Mouse (Mus musculus): ENCODE data around the gene Pip4k2b.
"Not testable (repeated sequence)": the region's sequence is repeated elsewhere in the genome, so short reads cannot be mapped to it uniquely, and the experiment has no call there.

Gene Pip4k2b

GRCm38 (mm10) chr11:97744063-97744717, at the start of gene Pip4k2b:
Pip4k2b (minus strand) TSS chr11:97744704.
- no peak for DNase-seq (ENCODE audit: low spot score)

- DNase-seq (ENCODE audit: low spot score), result peak; percentile 78
Observed at GRCm38 (mm10) chr11:97793165-97793564, 48.7 kb upstream of the Pip4k2b start.

- not testable (repeated sequence) for DNase-seq (ENCODE audit: low spot score)
Observed at GRCm38 (mm10) chr11:97790778-97791438, 46.4 kb upstream of the Pip4k2b start.

DNA sequence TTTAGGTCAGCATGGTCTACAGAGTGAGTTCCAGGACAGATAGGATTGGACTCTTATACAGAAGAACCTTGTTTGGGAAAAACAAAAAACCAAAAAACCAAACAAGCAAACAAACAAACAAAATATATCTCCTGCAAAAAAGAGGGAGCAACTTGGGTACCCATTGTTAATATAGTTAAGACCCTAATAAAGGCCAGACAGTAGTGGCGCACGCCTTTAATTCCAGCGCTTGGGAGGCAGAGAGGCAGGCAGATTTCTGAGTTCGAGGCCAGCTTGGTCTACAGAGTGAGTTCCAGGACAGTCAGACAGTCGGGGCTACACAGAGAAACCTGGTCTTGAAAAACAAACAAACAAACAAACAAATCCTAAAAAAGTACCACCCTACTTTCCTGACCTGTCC, 45.2 kb upstream of the Pip4k2b start:
- no peak for DNase-seq (ENCODE audit: low spot score)

- DNase-seq (ENCODE audit: low spot score), result no peak
Observed at GRCm38 (mm10) chr11:97787961-97788360, 43.5 kb upstream of the Pip4k2b start.

- DNase-seq (ENCODE audit: low spot score), result no peak
Observed at GRCm38 (mm10) chr11:97782564-97782895, 38.0 kb upstream of the Pip4k2b start.

DNA sequence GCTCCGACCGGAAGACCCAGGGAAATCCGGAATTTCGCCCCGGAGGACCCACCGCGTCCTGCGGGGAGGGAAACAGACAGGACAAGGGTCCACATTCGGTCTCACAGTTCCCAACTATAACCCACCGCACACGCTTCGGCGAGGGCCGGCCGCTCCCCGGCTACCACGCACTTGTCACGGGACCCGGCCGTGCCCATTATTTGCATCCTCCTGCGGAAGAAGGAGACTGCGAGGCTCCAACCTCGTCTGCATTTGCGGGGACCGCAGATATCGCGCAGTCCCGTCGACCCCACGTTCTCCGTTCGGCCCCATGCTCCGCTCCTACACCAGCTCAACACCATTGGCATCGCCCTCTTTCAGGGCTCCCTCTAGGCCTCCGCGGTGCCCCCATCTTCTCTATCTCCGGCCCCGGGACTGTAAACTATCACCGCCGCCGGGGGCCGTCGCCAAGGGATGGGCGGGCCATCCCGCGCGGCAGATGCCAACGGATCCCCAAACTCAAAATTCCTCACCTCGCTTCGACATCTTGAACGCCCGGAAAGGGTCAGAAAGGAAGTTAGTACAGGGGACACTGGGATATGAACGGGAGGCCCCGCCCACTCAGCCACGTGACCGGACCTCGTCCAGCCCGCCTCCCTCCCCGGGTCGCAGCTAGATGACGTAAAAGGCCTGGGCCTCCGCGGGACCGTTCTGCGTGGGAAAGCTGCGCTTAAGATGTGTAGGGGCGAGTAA, 37.5 kb upstream of the Pip4k2b start, which contains the start of gene Rpl23:
Gene Rpl23, minus strand, starts transcription at position 606 of the 732 bp plus-strand sequence.
- DNase-seq (ENCODE audit: low spot score), result peak; percentile 98

DNA sequence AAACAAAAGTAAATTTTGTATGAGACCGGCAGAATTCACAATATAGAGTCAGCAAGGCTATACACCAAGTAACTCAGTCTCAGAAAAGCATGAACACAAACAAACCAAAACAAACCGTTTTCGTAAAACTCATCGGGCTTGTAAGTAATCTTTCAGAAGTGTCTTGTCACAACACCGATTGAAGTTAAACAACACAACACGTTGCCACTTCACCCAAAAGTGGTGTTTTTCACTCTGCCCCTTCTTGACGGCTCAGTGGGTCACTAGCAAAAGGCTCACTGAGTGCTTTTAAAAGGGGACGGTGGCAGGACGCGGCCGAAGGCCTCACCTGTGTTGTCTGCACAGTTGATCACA, 37.0 kb upstream of the Pip4k2b start:
- no peak for DNase-seq (ENCODE audit: low spot score)

GRCm38 (mm10) chr11:97779968-97780701, 35.6 kb upstream of the Pip4k2b start:
- DNase-seq (ENCODE audit: low spot score), result no peak

DNA sequence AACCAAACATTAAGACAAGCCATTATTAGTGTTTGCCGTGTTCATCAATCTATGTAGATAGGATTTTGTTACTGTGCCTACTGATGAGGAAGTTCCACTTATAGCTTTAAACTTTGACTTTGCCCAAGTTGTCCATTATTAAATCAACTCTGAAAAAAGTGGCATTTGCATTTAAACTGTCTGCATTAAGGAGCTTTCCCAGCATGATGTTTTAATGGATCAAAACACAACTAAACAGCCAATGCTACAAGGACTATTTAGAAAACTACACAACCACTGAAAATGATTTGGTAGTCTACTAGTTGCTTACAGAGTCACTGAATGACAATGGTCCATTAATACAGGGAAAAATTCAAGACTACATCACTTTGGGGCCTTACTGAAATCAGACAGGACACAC, 34.4 kb upstream of the Pip4k2b start:
- no peak for DNase-seq (ENCODE audit: low spot score)

DNA sequence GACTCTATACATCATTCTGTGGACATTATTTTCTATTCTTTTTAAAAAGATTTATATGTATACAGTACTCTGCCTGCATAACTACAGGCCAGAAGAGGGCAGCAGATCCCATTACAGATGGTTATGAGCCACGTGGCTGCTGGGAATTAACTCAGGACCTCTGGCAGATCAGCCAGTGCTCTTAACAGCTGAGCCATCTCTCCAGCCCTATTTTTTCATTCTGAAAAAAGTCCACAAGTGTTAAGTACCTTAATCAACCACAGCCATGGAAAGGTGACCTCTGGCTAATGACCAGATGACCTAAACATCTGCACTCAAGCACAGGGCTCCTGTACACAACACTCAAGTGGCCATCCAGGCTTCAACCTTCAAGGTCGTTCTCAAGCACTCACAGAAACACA, 32.6 kb upstream of the Pip4k2b start:
- DNase-seq (ENCODE audit: low spot score), result no peak

DNA sequence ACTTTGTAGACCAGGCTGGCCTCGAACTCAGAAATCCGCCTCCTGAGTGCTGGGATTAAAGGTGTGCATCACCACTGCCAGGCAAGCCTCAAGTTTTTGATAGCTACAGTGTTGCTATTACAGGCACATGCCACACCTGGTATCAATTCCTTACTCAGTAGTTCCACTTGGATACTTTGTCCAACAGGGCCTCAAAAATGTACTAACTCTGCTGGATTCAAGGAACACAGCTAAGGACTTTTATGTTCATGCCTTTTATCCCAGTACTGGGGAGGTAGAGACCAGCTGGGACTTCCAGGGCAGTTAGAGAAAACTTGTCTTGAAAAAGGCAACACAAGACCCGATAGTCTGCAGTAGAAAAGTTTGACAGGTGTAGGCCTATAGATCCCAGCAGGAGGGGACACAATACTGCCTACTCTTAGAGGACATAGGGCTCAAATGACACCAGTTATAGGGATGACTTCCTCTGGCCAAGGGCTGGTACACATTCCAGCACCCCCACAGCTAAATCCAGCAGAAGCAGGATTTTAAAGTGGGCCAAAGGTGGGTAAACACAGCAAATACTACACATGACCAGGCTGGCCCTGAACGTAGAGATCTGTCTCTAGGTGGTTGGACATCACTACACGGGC, 32.1 kb upstream of the Pip4k2b start:
- DNase-seq (ENCODE audit: low spot score), result no peak

DNA sequence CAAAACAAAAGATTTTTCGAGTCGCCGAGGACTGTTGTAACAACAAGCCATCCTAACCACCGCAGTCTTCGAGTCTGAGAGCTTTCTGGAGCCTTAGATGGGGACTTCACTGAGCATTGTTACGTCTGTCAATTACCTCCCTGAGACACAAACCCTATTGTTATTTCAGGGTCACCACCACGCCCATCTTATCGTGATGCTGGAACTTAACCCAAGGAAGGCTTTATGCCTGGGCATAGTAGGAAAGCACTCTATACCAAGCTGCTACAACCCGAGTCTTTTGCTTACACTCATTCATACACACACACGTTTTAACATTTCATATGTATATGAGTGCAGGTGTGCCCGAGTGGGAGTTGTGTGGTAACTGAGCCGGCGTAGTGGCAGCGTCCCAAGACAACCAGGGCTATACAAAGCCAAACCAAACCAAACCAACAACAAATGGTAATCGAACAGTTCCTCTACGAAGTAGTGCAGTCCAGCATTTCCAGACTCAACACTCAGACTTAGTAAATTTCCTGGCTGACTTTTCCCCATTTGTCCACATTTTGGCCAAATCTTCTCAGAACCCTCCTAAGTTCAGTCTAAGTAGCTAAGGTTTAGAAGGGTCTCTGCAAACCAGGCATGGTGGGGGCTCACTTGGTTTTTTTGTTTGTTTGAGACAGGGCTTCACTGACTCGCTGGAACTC, 31.4 kb upstream of the Pip4k2b start, which contains the start of gene 1700001P01Rik:
Gene 1700001P01Rik, minus strand, starts transcription at position 111 of the 689 bp plus-strand sequence.
- no peak for DNase-seq (ENCODE audit: low spot score)

- DNase-seq (ENCODE audit: low spot score), result no peak
Observed at GRCm38 (mm10) chr11:97775186-97775585, 30.7 kb upstream of the Pip4k2b start.

DNA sequence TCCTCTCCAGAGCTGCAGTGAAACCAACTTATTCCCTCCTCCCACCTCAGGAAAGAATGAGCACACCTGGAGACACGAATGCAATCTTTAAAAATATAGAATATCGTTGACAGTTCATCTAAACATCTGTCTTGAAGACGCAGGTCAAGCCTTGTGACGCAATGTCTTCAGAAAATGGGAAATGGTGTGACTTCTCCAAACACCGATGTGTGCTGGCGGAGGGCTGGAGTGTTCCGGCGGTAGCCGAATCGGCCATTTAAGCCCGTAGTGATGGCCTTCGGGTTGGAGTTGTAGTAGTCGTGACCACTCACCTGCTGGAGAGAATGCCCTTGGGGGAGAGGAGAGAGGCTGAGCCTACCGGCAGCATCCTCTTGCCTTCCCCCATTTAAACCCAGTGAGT, 26.9 kb upstream of the Pip4k2b start:
- no peak for DNase-seq (ENCODE audit: low spot score)

DNA sequence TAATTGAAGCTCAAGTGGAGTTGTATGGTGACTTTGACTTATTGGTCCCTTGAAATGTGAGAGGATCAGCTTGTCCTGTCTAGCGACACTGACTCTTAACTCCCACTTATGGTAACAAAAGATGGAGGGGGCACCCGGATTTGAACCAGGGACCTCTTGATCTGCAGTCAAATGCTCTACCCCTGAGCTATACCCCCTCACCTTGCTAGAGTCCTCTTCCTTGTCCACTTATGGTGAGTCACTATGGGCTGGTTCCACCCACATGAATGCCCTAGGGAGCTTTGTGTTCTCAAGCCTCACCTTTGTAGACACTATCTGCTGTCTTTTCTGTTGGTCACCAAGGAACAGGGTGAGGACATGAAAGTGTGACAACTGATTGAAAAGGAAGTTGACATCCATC, 25.2 kb upstream of the Pip4k2b start:
- DNase-seq (ENCODE audit: low spot score), result no peak

- DNase-seq (ENCODE audit: low spot score), result peak; percentile 95
Observed at GRCm38 (mm10) chr11:97766154-97766881, 21.8 kb upstream of the Pip4k2b start, which contains the start of gene Cwc25. Cwc25 (minus strand) TSS chr11:97766556.

- no peak for DNase-seq (ENCODE audit: low spot score)
Observed at GRCm38 (mm10) chr11:97761638-97762037, 17.1 kb upstream of the Pip4k2b start.

- no peak for DNase-seq (ENCODE audit: low spot score)
Observed at GRCm38 (mm10) chr11:97758942-97759341, 14.4 kb upstream of the Pip4k2b start.

DNA sequence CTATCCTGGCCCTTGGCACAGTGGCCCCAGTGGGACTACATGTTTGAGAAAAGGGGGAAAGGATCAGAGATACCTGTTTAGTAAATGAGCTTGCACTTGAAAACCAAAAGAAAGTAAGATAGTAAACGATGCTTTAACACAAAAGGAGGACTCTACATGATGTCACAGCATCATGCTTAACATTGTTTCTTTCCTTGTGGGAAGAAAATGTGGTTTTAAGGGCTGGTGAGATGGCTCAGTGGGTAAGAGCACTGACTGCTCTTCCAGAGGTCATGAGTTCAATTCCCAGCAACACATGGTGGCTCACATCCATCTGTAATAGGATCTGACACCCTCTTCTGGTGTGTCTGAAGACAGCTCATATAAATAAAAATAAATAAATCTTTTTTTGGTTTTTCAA, 13.6 kb upstream of the Pip4k2b start:
- DNase-seq (ENCODE audit: low spot score), result no peak

GRCm38 (mm10) chr11:97753277-97753676, 8.8 kb upstream of the Pip4k2b start:
- DNase-seq (ENCODE audit: low spot score), result no peak
